Mouse (Mus musculus) cortical plate, adult 2 months (tissue): ENCODE results near the gene Bhlhe41.

Experiments used
- CTCF ChIP-seq: fragments of 200-500 bp; IDR thresholded peaks from 2 replicates; pipeline ENCODE4 v1.5.1; 2011; ENCODE audit warnings: mild to moderate bottlenecking, control low read depth, low read length; ENCODE audit not compliant: insufficient read depth; ENCODE audit errors: extremely low read depth
- POLR2A ChIP-seq: fragments of 200-500 bp; IDR thresholded peaks from 2 replicates; pipeline ENCODE4 v1.6.1; 2011; ENCODE audit warnings: mild to moderate bottlenecking, low read length, control low read depth; ENCODE audit not compliant: insufficient read depth; ENCODE audit errors: extremely low read depth

- no peak for TF ChIP-seq POLR2A
- TF ChIP-seq CTCF = no peak
Measured at GRCm38 (mm10) chr6:145845611-145846010, 19.7 kb downstream of the Bhlhe41 start.
